ENCODE assay signal across 28 mouse cellular contexts in genomic region chr4:4723821-4724220, GRCm38 (mm10).
DNase-seq lines count a peak whose midpoint lies in the region; TF ChIP-seq lines count a peak whose summit lies in the region.
"Had no signal": no experiment of that assay in that cellular context is flagged by ENCODE, and none has a peak within 500 bp of the region (broad histone marks: within the 10 kb centered on the region; RNA-seq: fewer than 3 reads in every experiment).

No protein-coding gene starts in this region.

- intact Hi-C loops in heart, postnatal 14 days (cut with DNase I), result no loop called here

- no peaks in the 10 kb centered on the region for H3K4me1 ChIP-seq in embryonic facial prominence, embryonic 10.5 days
- H3K4me1 ChIP-seq in embryonic fibroblast, embryonic 13.5 days (ENCODE audit: control insufficient read depth, insufficient read depth, low read length), result peaks cover 8% of the 10 kb centered on the region
- no peaks in the 10 kb centered on the region for H3K4me1 ChIP-seq in midbrain, embryonic 10.5 days
- no peaks in the 10 kb centered on the region for H3K4me1 ChIP-seq in limb, embryonic 10.5 days
- H3K4me1 ChIP-seq: forebrain, embryonic 10.5 days; hindbrain, embryonic 13.5 days; limb, embryonic 12.5 days; liver, embryonic 15.5 days; midbrain, embryonic 12.5 days; neural tube, embryonic 13.5 days had no signal

- H3K27ac ChIP-seq in embryonic facial prominence, embryonic 10.5 days (replicated peaks), result no peak overlapping the region
- peak overlapping the region; percentile 3; the same call in 1 of the 2 replicates for H3K27ac ChIP-seq in embryonic fibroblast, embryonic 13.5 days (ENCODE audit: insufficient read depth, low read length)
- no peak overlapping the region for H3K27ac ChIP-seq in midbrain, embryonic 10.5 days (replicated peaks)
- H3K27ac ChIP-seq in limb, embryonic 10.5 days, result no peak overlapping the region
- H3K27ac ChIP-seq: forebrain, embryonic 10.5 days; hindbrain, embryonic 13.5 days; limb, embryonic 12.5 days; liver, embryonic 15.5 days; midbrain, embryonic 12.5 days; neural tube, embryonic 13.5 days had no signal

- no peak for TF ChIP-seq CTCF in C2C12 (IDR thresholded peaks at IDR 0.05; ENCODE audit: control insufficient read depth, insufficient read depth, insufficient read length)
- TF ChIP-seq CTCF in embryonic fibroblast, embryonic 13.5 days (IDR thresholded peaks at IDR 0.05; ENCODE audit: borderline replicate concordance, insufficient read depth, low read length), result no peak

- H3K79me2 ChIP-seq in C2C12 (ENCODE audit: control insufficient read depth, insufficient read depth), result no peaks in the 10 kb centered on the region

- H3K27me3 ChIP-seq in C2C12 (ENCODE audit: control insufficient read depth, insufficient read depth, insufficient read length), result no peaks in the 10 kb centered on the region
- no peaks in the 10 kb centered on the region for H3K27me3 ChIP-seq in embryonic facial prominence, embryonic 10.5 days (replicated peaks; ENCODE audit: low read depth, poor library complexity, severe bottlenecking)
- H3K27me3 ChIP-seq in midbrain, embryonic 10.5 days (ENCODE audit: low read depth, poor library complexity, severe bottlenecking), result no peaks in the 10 kb centered on the region
- H3K27me3 ChIP-seq in limb, embryonic 10.5 days (ENCODE audit: low read depth, poor library complexity, severe bottlenecking), result no peaks in the 10 kb centered on the region
- H3K27me3 ChIP-seq: CH12.LX; hindbrain, embryonic 13.5 days; limb, embryonic 12.5 days; liver, embryonic 15.5 days; midbrain, embryonic 12.5 days; neural tube, embryonic 13.5 days; Patski had no signal

- WGBS in embryonic facial prominence, embryonic 10.5 days, result 58% methylated on average over 8 of the region's 8 CpGs
- 80% methylated on average over 8 of the region's 8 CpGs for WGBS in midbrain, embryonic 10.5 days
- 81% methylated on average over 8 of the region's 8 CpGs for WGBS in limb, embryonic 10.5 days

- DNase-seq in heart, adult 11 months, result peak; percentile 87
- no peak for DNase-seq in heart, postnatal 14 days
- DNase-seq in embryonic facial prominence, embryonic 10.5 days (ENCODE audit: low spot score), result peak; percentile 14
- DNase-seq in lung, postnatal 36 days, result no peak
- no peak for DNase-seq in midbrain, embryonic 10.5 days (ENCODE audit: low spot score)
- DNase-seq in limb, embryonic 10.5 days (ENCODE audit: low spot score), result no peak
- DNase-seq: adrenal gland, postnatal 36 days; B cell, adult 2 months; cerebellum, adult 18-20 months; cerebellum, postnatal 10 days; gastrocnemius, postnatal 25 days; heart, postnatal 4 days; kidney, adult 8-10 months; kidney, postnatal 10 days; layer of hippocampus, adult 9-11 months; lung, embryonic 14.5 days; lung, postnatal 14 days; right cerebral cortex, postnatal 4 days had no signal

- H3K4me3 ChIP-seq in C2C12 (ENCODE audit: insufficient read depth, poor library complexity, severe bottlenecking), result no peak overlapping the region
- H3K4me3 ChIP-seq in embryonic facial prominence, embryonic 10.5 days, result no peak overlapping the region
- H3K4me3 ChIP-seq in embryonic fibroblast, embryonic 13.5 days (ENCODE audit: insufficient read depth, low read length), result no peak overlapping the region
- H3K4me3 ChIP-seq in midbrain, embryonic 10.5 days, result no peak overlapping the region
- H3K4me3 ChIP-seq in limb, embryonic 10.5 days, result no peak overlapping the region
- H3K4me3 ChIP-seq: forebrain, embryonic 10.5 days; hindbrain, embryonic 13.5 days; limb, embryonic 12.5 days; liver, embryonic 15.5 days; midbrain, embryonic 12.5 days; neural tube, embryonic 13.5 days had no signal

- H3K9me3 ChIP-seq in embryonic facial prominence, embryonic 10.5 days, result no peaks in the 10 kb centered on the region
- no peaks in the 10 kb centered on the region for H3K9me3 ChIP-seq in midbrain, embryonic 10.5 days (replicated peaks)
- no peaks in the 10 kb centered on the region for H3K9me3 ChIP-seq in limb, embryonic 10.5 days (replicated peaks)
- H3K9me3 ChIP-seq: forebrain, embryonic 10.5 days; hindbrain, embryonic 13.5 days; limb, embryonic 12.5 days; liver, embryonic 15.5 days; midbrain, embryonic 12.5 days; neural tube, embryonic 13.5 days had no signal

- H3K36me3 ChIP-seq in C2C12 (ENCODE audit: control insufficient read depth, insufficient read depth), result no peaks in the 10 kb centered on the region
- H3K36me3 ChIP-seq in embryonic facial prominence, embryonic 10.5 days (replicated peaks), result no peaks in the 10 kb centered on the region
- no peaks in the 10 kb centered on the region for H3K36me3 ChIP-seq in midbrain, embryonic 10.5 days
- no peaks in the 10 kb centered on the region for H3K36me3 ChIP-seq in limb, embryonic 10.5 days
- H3K36me3 ChIP-seq: forebrain, embryonic 10.5 days; hindbrain, embryonic 13.5 days; limb, embryonic 12.5 days; liver, embryonic 15.5 days; midbrain, embryonic 12.5 days; neural tube, embryonic 13.5 days had no signal

- no peaks in the 10 kb centered on the region for H3K79me3 ChIP-seq in C2C12 (ENCODE audit: low read depth)

- no peak for TF ChIP-seq POLR2A in embryonic fibroblast, embryonic 13.5 days (IDR thresholded peaks at IDR 0.05; ENCODE audit: low read depth, low read length)

- no peak overlapping the region for H3ac ChIP-seq in C2C12 (ENCODE audit: control insufficient read depth, insufficient read length, low read depth)

TF ChIP-seq in C2C12, 6 proteins besides CTCF, POLR2A, EP300 and RAD21:
- peak; percentile 58 for TF ChIP-seq USF1 (IDR thresholded peaks at IDR 0.05; ENCODE audit: low read depth)
- TF ChIP-seq MYOG (IDR thresholded peaks at IDR 0.05; ENCODE audit: control insufficient read depth, extremely low read depth, insufficient read length), result no peak

Comparison
In these comparisons a context has a peak if more than half of its experiments do, and no peak if none do; other contexts are left out.
1. DNase-seq: peak in heart, adult 11 months (single experiment) and embryonic facial prominence, embryonic 10.5 days (single experiment); none in heart, postnatal 14 days (0 of 2), lung, postnatal 36 days (single experiment), midbrain, embryonic 10.5 days (single experiment) and limb, embryonic 10.5 days (single experiment).